Mouse (Mus musculus): ENCODE data around the gene Sirt4.

Gene Sirt4

DNA sequence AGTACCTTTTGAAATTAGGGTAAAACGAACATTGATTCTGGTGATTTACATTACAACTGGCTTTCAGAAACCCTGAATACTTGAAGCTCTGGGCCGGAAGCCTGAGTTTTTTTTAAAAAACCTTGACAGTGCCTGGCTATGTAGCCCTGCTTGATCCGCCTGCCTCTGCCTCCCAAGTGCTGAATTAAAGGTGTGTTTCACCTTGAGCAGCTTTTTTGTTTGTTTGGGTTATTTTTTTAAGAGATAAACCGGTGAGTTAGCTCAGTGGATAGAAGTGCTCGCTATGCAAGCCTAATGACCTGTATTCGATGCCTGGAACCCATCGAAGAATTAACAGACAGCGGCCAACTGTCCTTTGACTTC, 6.1 kb upstream of the Sirt4 start:
- no peak for DNase-seq

- DNase-seq, result peak; percentile 85 to 87
Measured at GRCm38 (mm10) chr5:115489699-115490637, 5.4 kb upstream of the Sirt4 start.

GRCm38 (mm10) chr5:115488841-115489698, 4.5 kb upstream of the Sirt4 start:
- peak; percentile 79 to 82 for DNase-seq

DNA sequence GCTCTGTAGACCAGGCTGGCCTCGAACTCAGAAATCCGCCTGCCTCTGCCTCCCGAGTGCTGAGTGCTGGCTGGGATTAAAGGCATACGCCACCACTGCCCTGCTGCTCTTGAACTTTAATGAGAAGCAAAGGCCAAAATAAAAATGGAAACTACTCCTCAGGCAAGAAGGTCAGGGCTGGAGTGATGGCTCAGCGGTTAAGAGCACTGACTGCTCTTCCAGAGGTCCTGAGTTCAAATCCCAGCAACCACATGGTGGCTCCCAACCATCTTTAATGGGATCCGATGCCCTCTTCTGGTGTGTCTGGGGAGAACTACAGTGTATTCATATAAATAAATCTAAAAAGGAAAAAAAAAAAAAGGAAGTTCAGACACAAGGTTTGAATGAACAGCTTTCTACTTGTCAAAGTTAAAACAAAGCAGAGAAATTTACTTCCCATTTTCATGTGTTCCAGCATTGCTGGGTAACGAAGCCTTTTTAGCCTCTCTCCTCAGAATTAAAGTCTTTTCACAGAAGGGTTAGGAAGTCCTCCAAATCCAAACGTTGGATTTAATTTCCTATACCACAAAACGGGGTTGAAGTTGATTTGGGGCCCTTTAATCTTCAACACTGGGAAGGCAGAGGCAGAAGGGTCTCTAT, 3.5 kb upstream of the Sirt4 start:
- no peak for DNase-seq

DNA sequence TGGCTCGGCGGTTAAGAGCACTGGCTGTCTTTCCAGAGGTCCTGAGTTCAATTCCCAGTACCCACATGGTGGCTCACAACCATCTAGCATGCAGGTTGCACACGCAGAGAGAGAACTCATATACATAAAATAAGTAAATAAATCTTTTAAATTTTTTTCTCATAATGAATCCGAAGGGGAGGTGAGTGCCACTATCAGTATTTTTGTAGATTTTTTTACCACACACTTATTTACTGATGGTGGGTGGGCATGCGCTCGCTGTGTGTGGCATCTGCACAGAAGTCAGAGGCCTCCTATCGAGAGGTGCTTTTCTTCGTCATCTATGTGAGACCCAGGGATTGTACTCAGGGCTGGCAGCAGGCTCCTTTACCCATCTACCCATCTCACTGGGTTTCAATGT, 2.8 kb upstream of the Sirt4 start:
- no peak for DNase-seq

DNA sequence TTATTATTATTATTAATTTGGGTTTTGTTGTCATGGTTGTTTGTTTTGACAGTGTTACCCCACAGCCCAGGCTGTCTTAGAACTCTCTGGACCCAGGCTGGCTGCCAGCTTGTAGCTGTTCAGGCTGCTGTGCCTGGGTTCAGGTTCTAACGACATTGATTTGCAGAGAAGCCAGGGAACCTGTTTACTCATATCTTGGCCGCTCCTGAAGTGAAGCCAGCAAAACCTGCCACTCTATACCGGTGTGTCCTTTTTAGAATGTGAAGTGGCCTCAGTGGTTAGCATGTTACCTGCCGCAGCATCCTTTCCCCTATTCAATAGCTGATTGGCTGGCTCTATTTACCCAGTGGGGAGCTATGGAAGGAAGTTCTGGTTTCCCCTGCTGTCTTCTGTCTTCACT, 2.2 kb upstream of the Sirt4 start:
- no peak for DNase-seq

DNA sequence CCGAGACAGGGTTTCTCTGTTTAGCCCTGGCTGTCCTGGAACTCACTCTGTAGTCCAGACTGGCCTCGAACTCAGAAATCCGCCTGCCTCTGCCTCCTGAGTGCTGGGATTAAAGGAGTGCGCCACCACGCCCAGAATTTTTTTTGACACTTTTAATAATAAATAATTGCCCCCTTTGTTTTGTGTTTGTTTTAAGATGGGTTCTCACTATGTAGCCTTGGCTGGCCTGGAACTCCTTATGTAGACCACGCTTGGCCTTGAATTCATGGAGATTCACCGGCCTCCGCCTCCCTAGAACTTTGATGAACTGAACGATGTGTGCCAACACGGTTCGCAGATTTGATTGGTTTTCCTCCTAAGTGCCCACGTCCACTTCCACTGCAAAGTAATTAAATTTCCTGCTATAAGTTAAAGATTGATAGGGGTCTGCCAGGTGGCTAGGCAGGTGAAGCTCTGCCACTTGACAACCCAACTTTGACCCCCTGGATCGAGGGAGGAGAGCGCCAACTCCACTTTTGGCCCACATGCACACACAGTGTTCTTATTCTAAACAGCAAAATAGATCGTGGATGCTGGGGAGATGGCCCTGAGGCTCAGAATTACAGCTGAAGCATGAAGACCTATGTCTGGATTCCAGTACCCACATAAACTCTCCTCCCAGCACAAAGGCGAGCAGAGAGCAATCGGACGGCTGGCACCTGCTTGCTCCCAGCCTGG, 1.1 kb upstream of the Sirt4 start:
- peak; percentile 47 to 65 for DNase-seq

- DNase-seq, result no peak
Measured at GRCm38 (mm10) chr5:115484996-115485395, 471 bp upstream of the Sirt4 start.

DNA sequence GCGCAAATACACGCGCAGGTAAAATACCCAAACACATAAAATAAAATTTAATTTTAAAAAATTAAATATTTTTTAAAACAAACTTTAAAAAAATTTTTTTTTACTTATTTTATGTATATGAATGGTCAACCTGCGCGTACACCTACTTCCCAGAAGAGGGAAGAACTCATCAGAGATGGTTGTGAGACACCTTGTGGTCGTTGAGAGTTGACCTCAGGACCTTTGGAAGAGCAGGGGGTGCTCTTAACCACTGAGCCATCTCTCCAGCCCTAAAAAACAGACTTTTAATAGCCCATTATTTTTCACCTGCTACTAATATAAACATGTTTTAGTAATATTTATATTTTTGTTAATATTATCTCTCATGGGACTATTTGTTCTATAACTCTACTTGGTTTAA, 1.1 kb downstream of the Sirt4 start:
- DNase-seq, result no peak

DNA sequence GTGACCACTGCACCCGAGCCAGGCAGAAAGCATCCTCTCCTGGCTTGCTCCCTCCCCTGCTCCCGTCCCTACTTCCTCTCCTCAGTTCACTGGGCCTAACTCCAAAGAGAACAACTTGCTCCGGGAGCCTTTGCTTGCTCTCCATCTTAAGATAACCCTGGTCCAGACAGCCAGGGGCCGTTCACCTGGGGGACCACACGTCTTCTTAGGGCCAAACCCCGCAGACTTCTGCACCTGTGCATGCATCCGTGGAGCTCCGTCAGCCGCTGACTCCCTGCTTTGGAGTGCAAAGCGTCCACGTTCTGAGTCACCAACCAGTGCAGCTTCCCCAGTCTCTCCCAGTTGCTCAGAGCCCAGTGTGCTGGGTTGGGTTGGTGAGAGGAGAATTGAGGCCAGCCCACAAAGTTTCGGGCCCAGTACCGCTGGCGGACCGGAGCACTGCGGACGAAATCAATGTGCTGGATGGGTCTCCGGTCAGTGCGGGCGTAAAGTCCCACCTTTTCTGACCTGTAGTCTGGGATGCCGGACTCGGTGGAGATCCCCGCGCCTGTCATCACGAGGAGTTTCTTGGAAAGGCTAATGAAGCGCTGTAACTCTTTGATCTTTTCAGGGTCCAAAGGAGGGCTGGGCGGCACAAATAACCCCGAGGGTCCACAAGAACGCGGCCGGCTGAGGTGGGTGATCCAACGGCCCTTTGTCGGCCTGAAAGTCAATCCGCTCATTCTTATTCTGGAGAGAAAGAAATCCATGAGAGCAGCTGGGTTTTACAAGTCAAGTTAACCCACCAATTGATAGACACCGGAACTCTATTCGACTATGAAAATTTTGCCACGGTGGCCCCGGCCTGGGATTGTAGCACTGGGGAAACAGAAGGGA, 1.9 kb downstream of the Sirt4 start:
- no peak for DNase-seq

GRCm38 (mm10) chr5:115480101-115480500, 4.4 kb downstream of the Sirt4 start:
- no peak for DNase-seq

- DNase-seq, result no peak
Measured at GRCm38 (mm10) chr5:115479561-115479960, 5.0 kb downstream of the Sirt4 start.

DNA sequence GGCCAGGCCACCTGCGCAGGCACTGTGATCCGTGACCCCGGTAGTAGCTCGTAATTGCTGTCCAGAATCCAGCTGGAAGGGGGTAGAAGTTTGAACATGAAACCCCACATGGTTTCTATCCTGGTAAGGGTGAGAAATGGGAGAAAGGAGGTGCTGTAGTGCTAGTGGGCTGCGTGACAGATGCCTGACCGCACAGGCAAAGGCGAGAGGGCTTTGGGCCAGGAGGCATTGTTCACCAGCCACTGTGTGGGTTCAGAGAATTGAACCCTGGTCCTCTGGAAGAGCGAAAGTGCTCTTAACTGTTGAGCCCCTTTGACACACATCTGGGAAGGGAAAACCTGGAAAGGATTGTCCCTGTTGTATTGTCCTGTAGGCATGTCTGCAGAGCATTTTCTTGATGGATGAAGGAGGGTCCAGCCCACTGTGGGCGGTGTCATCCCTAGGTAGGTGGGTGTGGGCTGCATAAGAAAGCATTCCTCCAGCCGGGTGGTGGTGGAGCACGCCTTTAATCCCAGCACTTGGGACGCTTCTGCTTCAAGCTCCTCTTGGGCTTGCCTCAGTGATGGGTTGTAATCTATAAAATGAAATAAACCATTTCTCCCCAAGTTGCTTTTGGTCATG, 8.3 kb downstream of the Sirt4 start:
- DNase-seq, result no peak

DNA sequence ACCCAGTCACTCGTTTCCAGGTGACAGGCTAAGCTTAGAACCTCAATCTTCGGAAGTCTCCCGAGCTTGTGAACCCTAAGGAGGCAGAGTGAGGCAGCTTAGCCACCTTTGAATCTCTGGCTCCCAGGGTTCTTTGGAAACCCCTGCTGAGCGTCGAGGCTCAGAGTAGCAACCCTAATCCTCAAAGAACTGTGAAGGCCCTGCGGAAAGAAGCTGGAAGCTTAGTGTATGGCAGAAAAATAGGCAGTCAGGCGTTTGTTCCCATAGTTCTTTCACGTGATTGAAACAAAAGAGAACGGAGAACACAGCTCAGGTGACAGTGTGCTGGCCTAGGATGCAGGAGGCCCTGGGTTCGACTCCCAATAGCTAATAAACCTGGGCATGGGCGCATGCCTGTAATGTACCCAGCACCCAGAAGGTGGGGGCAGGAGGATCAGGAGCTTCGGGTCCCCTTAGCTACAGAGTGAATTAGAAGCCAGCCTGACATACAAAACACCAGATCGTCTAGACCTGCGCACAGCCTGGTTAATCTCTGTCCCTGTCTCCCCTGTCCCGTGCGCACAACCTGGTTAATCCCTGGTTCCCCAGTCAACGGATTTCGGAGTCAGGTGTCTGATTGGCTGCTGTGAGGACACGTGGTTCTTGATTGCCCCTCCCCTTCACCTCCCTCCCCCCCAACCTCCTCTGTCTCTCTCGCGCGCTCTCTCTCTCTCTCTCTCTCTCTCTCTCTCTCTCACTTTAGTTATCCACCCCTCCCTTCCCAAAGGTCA, 9.0 kb downstream of the Sirt4 start:
- DNase-seq, result peak; percentile 60 to 69

GRCm38 (mm10) chr5:115474174-115474828, 10.2 kb downstream of the Sirt4 start:
- DNase-seq, result no peak

GRCm38 (mm10) chr5:115473191-115473590, 11.3 kb downstream of the Sirt4 start:
- no peak for DNase-seq

GRCm38 (mm10) chr5:115470766-115471531, 13.6 kb downstream of the Sirt4 start:
- peak; percentile 38 to 66 for DNase-seq

- DNase-seq, result peak; percentile 45 to 59
Measured at GRCm38 (mm10) chr5:115469791-115470190, 14.7 kb downstream of the Sirt4 start.

Measured in kidney, adult 8-10 months (tissue).